Mouse (Mus musculus) heart, embryonic 13.5 days (tissue): ENCODE data around the gene Pla2g4c. TPM values are rescaled to one million over a fixed set of nuclear protein-coding genes. Genes with fewer than 3 reads are reported as not detected.

Experiments used
- ATAC-seq: fragments of 200-750 bp; cut with Nextera tagmentation; 2 replicates; pipeline ENCODE4 v1.8.0; 2017; ENCODE audit warnings: moderate TSS enrichment; ENCODE audit not compliant: insufficient number of reproducible peaks, low FRiP score, low TSS enrichment; ENCODE audit errors: extremely low read depth
- H3K27ac ChIP-seq: fragments of 300-500 bp; sonication (generic); replicated peaks from 2 replicates; pipeline ENCODE4 v1.5.1; 2015; ENCODE audit warnings: moderate library complexity, mild to moderate bottlenecking, inconsistent platforms
- H3K27me3 ChIP-seq: fragments of 300-500 bp; sonication (generic); replicated peaks from 2 replicates; pipeline ENCODE4 v1.6.1; 2015; ENCODE audit warnings: mild to moderate bottlenecking, inconsistent platforms
- H3K36me3 ChIP-seq: fragments of 300-500 bp; sonication (generic); 2 replicates; pipeline ENCODE4 v1.6.1; 2015; ENCODE audit warnings: mild to moderate bottlenecking, inconsistent platforms
- H3K4me1 ChIP-seq: fragments of 300-500 bp; sonication (generic); 2 replicates; pipeline ENCODE4 v1.6.1; 2015; ENCODE audit warnings: inconsistent platforms
- H3K4me2 ChIP-seq: fragments of 300-500 bp; sonication (generic); 2 replicates; pipeline ENCODE4 v1.6.1; 2015; ENCODE audit warnings: inconsistent platforms, mild to moderate bottlenecking, moderate library complexity
- H3K4me3 ChIP-seq: fragments of 300-500 bp; sonication (generic); 2 replicates; pipeline ENCODE4 v1.5.1; 2015; ENCODE audit warnings: moderate library complexity, mild to moderate bottlenecking, inconsistent platforms
- H3K9ac ChIP-seq: fragments of 300-500 bp; sonication (generic); 2 replicates; pipeline ENCODE4 v1.6.1; 2015; ENCODE audit warnings: inconsistent platforms, mild to moderate bottlenecking, moderate library complexity
- H3K9me3 ChIP-seq: fragments of 300-500 bp; sonication (generic); 2 replicates; pipeline ENCODE4 v1.6.1; 2016; ENCODE audit warnings: inconsistent platforms
- WGBS: fragments of 180-500 bp; shearing (Covaris S2); methylation state at CpG from one replicate; pipeline ENCODE4 v1.1.7; 2015; ENCODE audit warnings: mixed read lengths; 5-methylcytosine and 5-hydroxymethylcytosine counted together
- polyA plus RNA-seq: library from polyadenylated mRNA; unstranded; fragments of >200 nt; fragmentation: Nextera tagmentation; extraction: Ambion mirVana; gene quantifications from 2 replicates; pipeline ENCODE4 v1.2.1, GENCODE M21; 2015

The Pla2g4c gene
- polyA plus RNA-seq, 1 experiment from 2014 or later, result 0.51 TPM

DNA sequence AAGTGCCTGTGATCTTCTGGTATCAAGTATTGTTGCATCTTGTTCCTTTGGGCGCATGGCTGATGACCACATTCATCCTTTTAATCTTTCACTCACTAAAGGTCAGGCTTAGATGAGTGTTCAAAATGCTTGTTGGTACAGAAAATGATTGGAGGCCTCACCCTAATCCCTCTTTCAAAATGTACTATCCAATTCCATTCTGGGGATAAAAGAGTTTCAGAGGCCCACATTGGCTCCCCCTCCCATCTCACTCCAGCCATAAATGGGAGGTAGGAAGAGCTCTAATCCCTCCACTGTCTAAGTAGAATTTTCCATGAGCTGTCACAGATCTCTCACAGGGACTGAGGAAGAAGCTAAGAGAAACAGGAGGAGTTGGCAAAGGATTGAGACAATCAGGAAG, 73.4 kb downstream of the Pla2g4c start, which contains the start of gene Cabp5:
TSS of gene Cabp5 (plus strand) at position 301 of the 400 bp plus-strand sequence.
- no peaks in the 10 kb centered on the region for H3K36me3 ChIP-seq
- H3K9ac ChIP-seq, result no peak within 1 kb of the TSS
- H3K4me1 ChIP-seq, result no peaks in the 10 kb centered on the region
- H3K4me2 ChIP-seq, result no peak within 1 kb of the TSS
- H3K27ac ChIP-seq, result no peak within 1 kb of the TSS
- peaks cover 10% of the 10 kb centered on the region; the same call in 1 of the 2 replicates for H3K9me3 ChIP-seq
- H3K27me3 ChIP-seq, result no peaks in the 10 kb centered on the region
- ATAC-seq, result no peak
- WGBS, result 69% methylated on average over 1 of the region's 1 CpGs
- no peak within 1 kb of the TSS for H3K4me3 ChIP-seq

Other genes with a start within 250 kb of the Pla2g4c start
- gene Vmn1r85, start 229.5 kb upstream of the Pla2g4c start, polyA plus RNA-seq, result not detected in 2 replicates
- not detected in 2 replicates for gene Vmn1r86, start 204.7 kb upstream of the Pla2g4c start, polyA plus RNA-seq
- not detected in 2 replicates for gene Vmn1r87, start 184.5 kb upstream of the Pla2g4c start, polyA plus RNA-seq
- not detected in 2 replicates for gene Vmn1r88, start 165.1 kb upstream of the Pla2g4c start, polyA plus RNA-seq
- not detected in 2 replicates for gene Vmn1r89, start 111.6 kb upstream of the Pla2g4c start, polyA plus RNA-seq
- gene Lig1, start 47.4 kb upstream of the Pla2g4c start, polyA plus RNA-seq, result 62.2 and 67.7 TPM in 2 replicates
- gene Zswim9, start 45.9 kb upstream of the Pla2g4c start, polyA plus RNA-seq, result 5.9 and 7.1 TPM in 2 replicates
- gene Cabp5, start 73.5 kb downstream of the Pla2g4c start, polyA plus RNA-seq, result not detected in 2 replicates
- not detected in 2 replicates for gene Bsph1, start 126.2 kb downstream of the Pla2g4c start, polyA plus RNA-seq
- not detected in 2 replicates for gene Bsph2, start 246.4 kb downstream of the Pla2g4c start, polyA plus RNA-seq